Mouse (Mus musculus) intestine, postnatal 0 days (tissue): ENCODE results near the gene Capn5. TPM values are rescaled to one million over a fixed set of nuclear protein-coding genes. Genes with fewer than 3 reads are reported as not detected.

Source experiments
- ATAC-seq: fragments of 200-750 bp; cut with Nextera tagmentation; 2 replicates; pipeline ENCODE4 v1.8.0; 2017; ENCODE audit warnings: mild to moderate bottlenecking, moderate TSS enrichment, moderate library complexity
- H3K27ac ChIP-seq: fragments of 300-500 bp; sonication (generic); 2 replicates; pipeline ENCODE4 v1.5.1; 2014; ENCODE audit warnings: mild to moderate bottlenecking, low read depth, low read length, moderate library complexity
- H3K27me3 ChIP-seq: fragments of 300-500 bp; sonication (generic); replicated peaks from 2 replicates; pipeline ENCODE4 v1.6.1; 2014; ENCODE audit warnings: low read length, mixed read lengths; ENCODE audit not compliant: control insufficient read depth, insufficient read depth
- H3K36me3 ChIP-seq: fragments of 300-500 bp; sonication (generic); 2 replicates; pipeline ENCODE4 v1.6.1; 2014; ENCODE audit warnings: mild to moderate bottlenecking, moderate library complexity; ENCODE audit not compliant: control insufficient read depth, insufficient read depth
- H3K4me1 ChIP-seq: fragments of 300-500 bp; sonication (generic); replicated peaks from 2 replicates; pipeline ENCODE4 v1.6.1; 2014; ENCODE audit warnings: antibody characterized with exemption, low read length, mixed read lengths; ENCODE audit not compliant: control insufficient read depth, insufficient read depth
- H3K4me2 ChIP-seq: fragments of 300-500 bp; sonication (generic); replicated peaks from 2 replicates; pipeline ENCODE4 v1.6.1; 2014; ENCODE audit warnings: low read depth, mild to moderate bottlenecking, moderate library complexity
- H3K4me3 ChIP-seq: fragments of 300-500 bp; sonication (generic); 2 replicates; pipeline ENCODE4 v1.5.1; 2014; ENCODE audit warnings: low read depth, low read length
- H3K9ac ChIP-seq: fragments of 300-500 bp; sonication (generic); 2 replicates; pipeline ENCODE4 v1.6.1; 2014; ENCODE audit warnings: mild to moderate bottlenecking, low read depth, low read length
- H3K9me3 ChIP-seq: fragments of 300-500 bp; sonication (generic); 2 replicates; pipeline ENCODE4 v1.6.1; 2016; ENCODE audit warnings: mixed run types; ENCODE audit not compliant: control insufficient read depth
- CTCF ChIP-seq: sonication (generic); IDR thresholded peaks from 2 replicates; pipeline ENCODE4 v1.5.1; 2016; ENCODE audit warnings: low read depth, mild to moderate bottlenecking, control low read depth, antibody characterized with exemption, moderate library complexity
- WGBS: fragments of 180-500 bp; shearing (Covaris S2); extraction: QIAGEN DNeasy Blood & Tissue Kit; methylation state at CpG from one replicate; pipeline ENCODE4 v1.1.7; 2014; 5-methylcytosine and 5-hydroxymethylcytosine counted together
- polyA plus RNA-seq: library from polyadenylated mRNA; unstranded; fragments of >200 nt; fragmentation: Nextera tagmentation; extraction: Ambion mirVana; gene quantifications from 2 replicates; pipeline ENCODE4 v1.2.1, GENCODE M21; 2015

The Capn5 gene
- polyA plus RNA-seq, 1 experiment from 2014 or later, result 3.3 TPM

GRCm38 (mm10) chr7:98153345-98153744, 24.7 kb downstream of the Capn5 start:
- 62% methylated on average over 3 of the region's 3 CpGs for WGBS
- H3K36me3 ChIP-seq, result 0 out of 2 replicates have a peak, but pooled peaks cover 4% of the 10 kb centered on the region
- no peak overlapping the region for H3K4me2 ChIP-seq
- no peak overlapping the region for H3K27ac ChIP-seq
- H3K9me3 ChIP-seq, result no peaks in the 10 kb centered on the region
- H3K4me3 ChIP-seq, result no peak overlapping the region
- H3K27me3 ChIP-seq, result no peaks in the 10 kb centered on the region
- H3K4me1 ChIP-seq, result no peaks in the 10 kb centered on the region; the same call in 1 of the 2 replicates
- TF ChIP-seq CTCF, result peak; percentile 48
- no peak overlapping the region for H3K9ac ChIP-seq
- no peak for ATAC-seq

- no peaks in the 10 kb centered on the region for H3K9me3 ChIP-seq
- ATAC-seq, result no peak
- H3K36me3 ChIP-seq, result 0 out of 2 replicates have a peak, but pooled peaks cover 4% of the 10 kb centered on the region
- no peak overlapping the region for H3K9ac ChIP-seq
- no peak overlapping the region for H3K27ac ChIP-seq
- no peak overlapping the region for H3K4me3 ChIP-seq
- TF ChIP-seq CTCF, result no peak
- no peaks in the 10 kb centered on the region for H3K27me3 ChIP-seq
- no peak overlapping the region for H3K4me2 ChIP-seq
- WGBS, result 73% methylated on average over 8 of the region's 8 CpGs
- H3K4me1 ChIP-seq, result no peaks in the 10 kb centered on the region
These were observed 25.7 kb downstream of the Capn5 start for GRCm38 (mm10) chr7:98152400-98152799.

- Histone ChIP-seq H3K9me3 (no peaks in the 10 kb centered on the region), H3K4me1 (no peaks in the 10 kb centered on the region), H3K27ac (no peak overlapping the region), H3K9ac (no peak overlapping the region), H3K4me2 (no peak overlapping the region), H3K27me3 (no peaks in the 10 kb centered on the region), H3K4me3 (no peak overlapping the region), H3K36me3 (0 out of 2 replicates have a peak, but pooled peaks cover 4% of the 10 kb centered on the region)
- no peak for ATAC-seq
- 59% methylated on average over 5 of the region's 5 CpGs for WGBS
- TF ChIP-seq CTCF, result peak; percentile 61
These were observed 27.5 kb downstream of the Capn5 start for GRCm38 (mm10) chr7:98150525-98150924.

GRCm38 (mm10) chr7:98149802-98150201, 28.3 kb downstream of the Capn5 start:
- H3K4me3 ChIP-seq, result no peak overlapping the region
- 62% methylated on average over 3 of the region's 3 CpGs for WGBS
- no peak overlapping the region for H3K4me2 ChIP-seq

GRCm38 (mm10) chr7:98148721-98149407, 29.2 kb downstream of the Capn5 start:
- Histone ChIP-seq H3K4me2 (no peak overlapping the region), H3K4me1 (no peaks in the 10 kb centered on the region), H3K9ac (no peak overlapping the region), H3K27ac (no peak overlapping the region), H3K36me3 (0 out of 2 replicates have a peak, but pooled peaks cover 4% of the 10 kb centered on the region), H3K27me3 (no peaks in the 10 kb centered on the region), H3K4me3 (no peak overlapping the region), H3K9me3 (no peaks in the 10 kb centered on the region)
- 73% methylated on average over 10 of the region's 10 CpGs for WGBS
- ATAC-seq, result no peak
- no peak for TF ChIP-seq CTCF

More at GRCm38 (mm10) chr7:98149802-98150201, 28.3 kb downstream of the Capn5 start:
- H3K9ac ChIP-seq, result no peak overlapping the region
- no peak for TF ChIP-seq CTCF
- no peaks in the 10 kb centered on the region for H3K27me3 ChIP-seq
- no peak for ATAC-seq
- no peak overlapping the region for H3K27ac ChIP-seq
- 0 out of 2 replicates have a peak, but pooled peaks cover 4% of the 10 kb centered on the region for H3K36me3 ChIP-seq
- H3K9me3 ChIP-seq, result no peaks in the 10 kb centered on the region
- H3K4me1 ChIP-seq, result no peaks in the 10 kb centered on the region

- Histone ChIP-seq H3K4me3 (no peak overlapping the region), H3K9me3 (no peaks in the 10 kb centered on the region), H3K27me3 (no peaks in the 10 kb centered on the region), H3K4me1 (no peaks in the 10 kb centered on the region), H3K9ac (no peak overlapping the region), H3K36me3 (0 out of 2 replicates have a peak, but pooled peaks cover 4% of the 10 kb centered on the region), H3K27ac (no peak overlapping the region), H3K4me2 (no peak overlapping the region)
- 84% methylated on average over 8 of the region's 8 CpGs for WGBS
- TF ChIP-seq CTCF, result no peak
- no peak for ATAC-seq
These were observed 30.3 kb downstream of the Capn5 start for GRCm38 (mm10) chr7:98147766-98148165.
